ENCODE assay signal across 17 mouse cellular contexts in the genomic region with DNA sequence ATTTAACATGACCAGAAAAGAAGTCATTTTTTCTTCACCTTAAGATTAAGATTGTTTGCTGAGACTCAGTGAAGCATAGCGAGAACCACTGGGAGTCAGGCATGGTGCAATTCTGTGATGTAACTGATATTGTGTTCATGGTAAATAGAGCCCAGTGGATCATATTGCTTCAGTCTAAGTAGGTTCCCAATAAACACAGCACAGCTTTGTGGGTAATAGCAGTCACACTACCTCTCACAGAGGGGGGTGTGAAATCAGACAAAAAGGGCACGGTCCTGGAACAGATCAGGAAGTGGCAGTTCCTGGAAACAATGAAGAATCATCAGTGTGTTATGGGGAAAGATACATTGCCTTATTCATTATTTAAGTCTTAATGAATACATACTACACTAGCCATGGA.
DNase-seq lines count a peak whose midpoint lies in the region; ATAC-seq and TF ChIP-seq lines count a peak whose summit lies in the region.
"Had no signal": no experiment of that assay in that cellular context is flagged by ENCODE, and none has a peak within 500 bp of the region (broad histone marks: within the 10 kb centered on the region; RNA-seq: fewer than 3 reads in every experiment).

No protein-coding gene starts in this region.

- H3K4me2 ChIP-seq in kidney, embryonic 15.5 days, result no peak overlapping the region
- H3K4me2 ChIP-seq: heart, embryonic 12.5 days; hindbrain, embryonic 15.5 days had no signal

- no peak for TF ChIP-seq POLR2A in lung, adult 2 months (IDR thresholded peaks at IDR 0.05; ENCODE audit: borderline replicate concordance, extremely low read depth, low read depth, low read length)

- H3K4me1 ChIP-seq in kidney, embryonic 15.5 days, result 0 out of 2 replicates have a peak, but pooled peaks cover 2% of the 10 kb centered on the region
- H3K4me1 ChIP-seq in lung, adult 2 months (ENCODE audit: control insufficient read depth, insufficient read depth, low read length), result no peaks in the 10 kb centered on the region
- H3K4me1 ChIP-seq: heart, embryonic 12.5 days; hindbrain, embryonic 15.5 days had no signal

- H3K9me3 ChIP-seq in kidney, embryonic 15.5 days (replicated peaks), result no peaks in the 10 kb centered on the region
- H3K9me3 ChIP-seq: hindbrain, embryonic 15.5 days had no signal

- WGBS in kidney, embryonic 15.5 days, result 34% methylated on average over 2 of the region's 2 CpGs
- 68% methylated on average over 2 of the region's 2 CpGs for WGBS in lung, adult 2 months

- no peak overlapping the region for H3K4me3 ChIP-seq in kidney, embryonic 15.5 days (replicated peaks)
- no peak overlapping the region for H3K4me3 ChIP-seq in lung, adult 2 months (replicated peaks; ENCODE audit: extremely low read depth, low read depth, low read length)
- H3K4me3 ChIP-seq: heart, embryonic 12.5 days; hindbrain, embryonic 15.5 days had no signal

- DNase-seq in kidney, adult 8-10 months, result no peak
- DNase-seq in lung, postnatal 25 days (ENCODE audit: low spot score), result peak; percentile 40
- DNase-seq in lung, adult 2 months, result no peak
- peak; percentile 39 for DNase-seq in adipocyte (ENCODE audit: low spot score)
- DNase-seq in spleen, postnatal 4 days (ENCODE audit: low spot score in 2 of 2), result no peak
- DNase-seq: adrenal gland, adult 8-10 months; adrenal gland, postnatal 36 days; cerebellum, adult 2 months; cerebellum, postnatal 10 days; gastrocnemius, postnatal 14 days; heart, postnatal 36 days had no signal

- H3K27ac ChIP-seq in kidney, embryonic 15.5 days, result no peak overlapping the region
- H3K27ac ChIP-seq: hindbrain, embryonic 15.5 days had no signal

- ATAC-seq in kidney, embryonic 15.5 days (replicated peaks; ENCODE audit: low FRiP score), result peak; percentile 93
- peak; percentile 33; the same call in 1 of the 2 replicates for ATAC-seq in neutrophil, adult 5-6 weeks (ENCODE audit: extremely low read depth, insufficient number of reproducible peaks, low FRiP score, poor library complexity, severe bottlenecking)
- ATAC-seq: forebrain, embryonic 16.5 days had no signal

- no peaks in the 10 kb centered on the region for H3K36me3 ChIP-seq in kidney, embryonic 15.5 days
- H3K36me3 ChIP-seq: heart, embryonic 12.5 days; hindbrain, embryonic 15.5 days had no signal

- H3K9ac ChIP-seq in kidney, embryonic 15.5 days, result no peak overlapping the region
- H3K9ac ChIP-seq: heart, embryonic 12.5 days; hindbrain, embryonic 15.5 days had no signal

- no peaks in the 10 kb centered on the region for H3K27me3 ChIP-seq in kidney, embryonic 15.5 days
- H3K27me3 ChIP-seq: CH12.LX; heart, embryonic 12.5 days; hindbrain, embryonic 15.5 days had no signal

- no peak for TF ChIP-seq CTCF in lung, adult 2 months (IDR thresholded peaks at IDR 0.05; ENCODE audit: insufficient read depth, low read length)

Comparison
In these comparisons a context has a peak if more than half of its experiments do, and no peak if none do; other contexts are left out.
1. DNase-seq: peak in lung, postnatal 25 days (single experiment) and adipocyte (single experiment); none in kidney, adult 8-10 months (0 of 2), lung, adult 2 months (single experiment) and spleen, postnatal 4 days (0 of 2).